Mouse (Mus musculus): ENCODE results near the gene Pirb. TPM values are rescaled to one million over a fixed set of nuclear protein-coding genes. Genes with fewer than 3 reads are reported as not detected.
"Not testable (repeated sequence)": the region's sequence is repeated elsewhere in the genome, so short reads cannot be mapped to it uniquely, and the experiment has no call there.

Pirb gene
- total and polyA plus RNA-seq, 3 experiments: 0.12 to 0.56 TPM; not detected in 1

- Histone ChIP-seq H3K36me3 (ENCODE audit: control insufficient read depth in 1 of 2, insufficient read depth in 2 of 2, low read length in 2 of 2) (peaks cover 0 to 6% of the 10 kb centered on the region in 2 experiments; a peak in 2 of 4 replicates), H3K4me3 (ENCODE audit: control insufficient read depth in 1 of 2, insufficient read depth in 1 of 2, low read depth in 2 of 2, low read length in 2 of 2) (no peak overlapping the region), H3K27me3 (ENCODE audit: control insufficient read depth in 1 of 2, insufficient read depth in 2 of 2, low read length in 2 of 2) (no peaks in the 10 kb centered on the region), H3K79me2 (ENCODE audit: control insufficient read depth, insufficient read depth, low read length, poor library complexity) (no peaks in the 10 kb centered on the region), H3K9me3 (replicated peaks; ENCODE audit: insufficient read depth, low read length) (no peaks in the 10 kb centered on the region), H3K27ac (ENCODE audit: control insufficient read depth, low read depth, low read length) (no peak overlapping the region), H3K9ac (ENCODE audit: control insufficient read depth, low read depth, low read length, poor library complexity, severe bottlenecking) (no peak overlapping the region), H3K4me1 (ENCODE audit: control insufficient read depth in 1 of 2, insufficient read depth in 2 of 2, low read length in 2 of 2) (peaks cover 0 to 7% of the 10 kb centered on the region in 2 experiments; a peak in 2 of 4 replicates)
- TF ChIP-seq MEF2A (IDR thresholded peaks at IDR 0.05; ENCODE audit: extremely low read depth, insufficient replicate concordance, low read depth, low read length, poor library complexity, severe bottlenecking) (no peak), ETS1 (IDR thresholded peaks at IDR 0.05; ENCODE audit: low read depth, low read length) (no peak), KAT2A (conservative IDR thresholded peaks at IDR 0.05; ENCODE audit: low read depth, low read length) (no peak)
- DNase-seq (ENCODE audit: low read depth, low spot score): no peak
These were observed 7.8 kb downstream of the Pirb start for GRCm38 (mm10) chr7:3712264-3712942.

GRCm38 (mm10) chr7:3709000-3709399, 11.2 kb downstream of the Pirb start:
- Histone ChIP-seq H3K4me1 (ENCODE audit: control insufficient read depth in 1 of 2, insufficient read depth in 2 of 2, low read length in 2 of 2) (peaks cover 0 to 5% of the 10 kb centered on the region in 2 experiments; a peak in 1 of 4 replicates), H3K79me2 (ENCODE audit: control insufficient read depth, insufficient read depth, low read length, poor library complexity) (peaks cover 24% of the 10 kb centered on the region), H3K4me3 (ENCODE audit: control insufficient read depth in 1 of 2, insufficient read depth in 1 of 2, low read depth in 2 of 2, low read length in 2 of 2) (no peak overlapping the region), H3K36me3 (ENCODE audit: control insufficient read depth in 1 of 2, insufficient read depth in 2 of 2, low read length in 2 of 2) (peaks cover 6 to 13% of the 10 kb centered on the region in 2 experiments), H3K9ac (ENCODE audit: control insufficient read depth, low read depth, low read length, poor library complexity, severe bottlenecking) (no peak overlapping the region), H3K27me3 (ENCODE audit: control insufficient read depth in 1 of 2, insufficient read depth in 2 of 2, low read length in 2 of 2) (no peaks in the 10 kb centered on the region), H3K27ac (ENCODE audit: control insufficient read depth, low read depth, low read length) (no peak overlapping the region), H3K9me3 (replicated peaks; ENCODE audit: insufficient read depth, low read length) (no peaks in the 10 kb centered on the region)
- TF ChIP-seq CHD2 (IDR thresholded peaks at IDR 0.05; ENCODE audit: low read length) (no peak), SMC3 (IDR thresholded peaks at IDR 0.05; ENCODE audit: low read depth, low read length) (no peak), RCOR1 (IDR thresholded peaks at IDR 0.05; ENCODE audit: low read depth, low read length) (no peak), ETS1 (IDR thresholded peaks at IDR 0.05; ENCODE audit: low read depth, low read length) (no peak), USF1 (IDR thresholded peaks at IDR 0.05; ENCODE audit: low read depth, low read length) (no peak), ZKSCAN1 (IDR thresholded peaks at IDR 0.05; ENCODE audit: low read depth, low read length) (no peak), NELFE (IDR thresholded peaks at IDR 0.05; ENCODE audit: low read depth, low read length) (no peak), BHLHE40 (IDR thresholded peaks at IDR 0.05; ENCODE audit: borderline replicate concordance, low read depth, low read length) (no peak)
- DNase-seq (ENCODE audit: low read depth, low spot score): peak; percentile 67

- H3K27ac ChIP-seq (ENCODE audit: control insufficient read depth, low read depth, low read length); H3K4me1 ChIP-seq (ENCODE audit: control insufficient read depth in 1 of 2, insufficient read depth in 2 of 2, low read length in 2 of 2); H3K9me3 ChIP-seq (replicated peaks; ENCODE audit: insufficient read depth, low read length); H3K4me3 ChIP-seq (ENCODE audit: control insufficient read depth in 1 of 2, insufficient read depth in 1 of 2, low read depth in 2 of 2, low read length in 2 of 2); H3K9ac ChIP-seq (ENCODE audit: control insufficient read depth, low read depth, low read length, poor library complexity, severe bottlenecking); H3K27me3 ChIP-seq (ENCODE audit: control insufficient read depth in 1 of 2, insufficient read depth in 2 of 2, low read length in 2 of 2): not testable (repeated sequence)
- peak; percentile 34; the same call in 1 of the 2 replicates for TF ChIP-seq POLR2AphosphoS2 (IDR thresholded peaks at IDR 0.05; ENCODE audit: low read length)
- TF ChIP-seq SIN3A (IDR thresholded peaks at IDR 0.05; ENCODE audit: low read length): 0 out of 2 replicates have a peak, but pooled peaks have one; percentile 15
- Histone ChIP-seq H3K36me3 (ENCODE audit: control insufficient read depth in 1 of 2, insufficient read depth in 2 of 2, low read length in 2 of 2) (peaks cover 6 to 13% of the 10 kb centered on the region in 2 experiments), H3K79me2 (ENCODE audit: control insufficient read depth, insufficient read depth, low read length, poor library complexity) (peaks cover 27% of the 10 kb centered on the region)
- peak; percentile 58 for DNase-seq (ENCODE audit: low read depth, low spot score)
These were observed 11.7 kb downstream of the Pirb start for GRCm38 (mm10) chr7:3708447-3708980.

Measured in MEL (cell line).